Mouse (Mus musculus) heart, embryonic 11.5 days (tissue): Measurements from ENCODE around the gene Ivd. TPM values are rescaled to one million over a fixed set of nuclear protein-coding genes. Genes with fewer than 3 reads are reported as not detected.

Source experiments
- ATAC-seq: fragments of 200-750 bp; cut with Nextera tagmentation; replicated peaks from 2 replicates; pipeline ENCODE4 v1.8.0; 2017; ENCODE audit warnings: moderate library complexity; ENCODE audit not compliant: insufficient number of reproducible peaks, low FRiP score, low TSS enrichment
- H3K27ac ChIP-seq: fragments of 300-500 bp; sonication (generic); 2 replicates; pipeline ENCODE4 v1.5.1; 2014; ENCODE audit warnings: mild to moderate bottlenecking, low read depth, low read length
- H3K27me3 ChIP-seq: fragments of 300-500 bp; sonication (generic); 2 replicates; pipeline ENCODE4 v1.6.1; 2014; ENCODE audit warnings: mild to moderate bottlenecking, low read length, mixed read lengths; ENCODE audit not compliant: control insufficient read depth, insufficient read depth
- H3K36me3 ChIP-seq: fragments of 300-500 bp; sonication (generic); 2 replicates; pipeline ENCODE4 v1.6.1; 2014; ENCODE audit warnings: mild to moderate bottlenecking, low read length, moderate library complexity, mixed read lengths; ENCODE audit not compliant: control insufficient read depth, insufficient read depth
- H3K4me1 ChIP-seq: fragments of 300-500 bp; sonication (generic); 2 replicates; pipeline ENCODE4 v1.6.1; 2014; ENCODE audit warnings: low read length; ENCODE audit not compliant: control insufficient read depth, insufficient read depth
- H3K4me2 ChIP-seq: fragments of 300-500 bp; sonication (generic); 2 replicates; pipeline ENCODE4 v1.6.1; 2014; ENCODE audit warnings: mild to moderate bottlenecking, moderate library complexity
- H3K4me3 ChIP-seq: fragments of 300-500 bp; sonication (generic); 2 replicates; pipeline ENCODE4 v1.5.1; 2014; ENCODE audit warnings: low read depth, low read length
- H3K9ac ChIP-seq: fragments of 300-500 bp; sonication (generic); 2 replicates; pipeline ENCODE4 v1.6.1; 2014; ENCODE audit warnings: mild to moderate bottlenecking, low read depth, low read length, moderate library complexity
- H3K9me3 ChIP-seq: fragments of 300-500 bp; sonication (generic); replicated peaks from 2 replicates; pipeline ENCODE4 v1.6.1; 2016; ENCODE audit warnings: low read length; ENCODE audit not compliant: control insufficient read depth
- WGBS: fragments of 180-500 bp; shearing (Covaris S2); extraction: QIAGEN DNeasy Blood & Tissue Kit; methylation state at CpG from one replicate; pipeline ENCODE4 v1.1.7; 2014; ENCODE audit not compliant: insufficient replicate concordance; 5-methylcytosine and 5-hydroxymethylcytosine counted together
- polyA plus RNA-seq: library from polyadenylated mRNA; unstranded; fragments of >200 nt; fragmentation: Nextera tagmentation; extraction: Ambion mirVana; gene quantifications from 2 replicates; pipeline ENCODE4 v1.2.1, GENCODE M21; 2014

Gene Ivd
- polyA plus RNA-seq, 1 experiment from 2014 or later, result 52.5 TPM

GRCm38 (mm10) chr2:118887845-118888548 lies 26.2 kb downstream of the Ivd start:
- H3K4me3 ChIP-seq, result peak overlapping the region; percentile 25
- peak overlapping the region; percentile 43 for H3K4me2 ChIP-seq
- H3K4me1 ChIP-seq, result peaks cover 10% of the 10 kb centered on the region
- H3K27me3 ChIP-seq, result peaks cover 46% of the 10 kb centered on the region
- peak; percentile 84 for ATAC-seq
- no peaks in the 10 kb centered on the region for H3K9me3 ChIP-seq
- peak overlapping the region; percentile 80 for H3K27ac ChIP-seq
- 15% methylated on average over 14 of the region's 14 CpGs for WGBS
- H3K9ac ChIP-seq, result peak overlapping the region; percentile 43; the same call in 1 of the 2 replicates
- H3K36me3 ChIP-seq, result no peaks in the 10 kb centered on the region

- H3K4me3 ChIP-seq, result no peak overlapping the region
- no peak overlapping the region for H3K4me2 ChIP-seq
- H3K9me3 ChIP-seq, result no peaks in the 10 kb centered on the region
- H3K4me1 ChIP-seq, result peaks cover 10% of the 10 kb centered on the region
- peaks cover 55% of the 10 kb centered on the region for H3K27me3 ChIP-seq
- 82% methylated on average over 4 of the region's 4 CpGs for WGBS
- no peak for ATAC-seq
- no peak overlapping the region for H3K9ac ChIP-seq
- H3K36me3 ChIP-seq, result no peaks in the 10 kb centered on the region
- no peak overlapping the region for H3K27ac ChIP-seq
These were observed 29.4 kb downstream of the Ivd start for GRCm38 (mm10) chr2:118891173-118891572.

GRCm38 (mm10) chr2:118895990-118896913 lies 34.5 kb downstream of the Ivd start:
- Histone ChIP-seq H3K27ac (no peak overlapping the region), H3K36me3 (no peaks in the 10 kb centered on the region), H3K4me3 (peak overlapping the region; percentile 54), H3K4me1 (peaks cover 20% of the 10 kb centered on the region), H3K9ac (peak overlapping the region; percentile 59), H3K27me3 (peaks cover 83% of the 10 kb centered on the region), H3K4me2 (peak overlapping the region; percentile 72), H3K9me3 (no peaks in the 10 kb centered on the region)
- 1% methylated on average over 37 of the region's 38 CpGs for WGBS
- no peak for ATAC-seq

- Histone ChIP-seq H3K4me2 (peak overlapping the region; percentile 72), H3K4me1 (peaks cover 20% of the 10 kb centered on the region), H3K4me3 (peak overlapping the region; percentile 54), H3K9me3 (no peaks in the 10 kb centered on the region), H3K27ac (no peak overlapping the region), H3K36me3 (no peaks in the 10 kb centered on the region), H3K27me3 (peaks cover 82% of the 10 kb centered on the region), H3K9ac (peak overlapping the region; percentile 39)
- no peak for ATAC-seq
- 0% methylated on average over 13 of the region's 13 CpGs for WGBS
These were observed 35.1 kb downstream of the Ivd start for GRCm38 (mm10) chr2:118896914-118897291.

- Histone ChIP-seq H3K4me2 (peak overlapping the region; percentile 72), H3K4me1 (peaks cover 20% of the 10 kb centered on the region), H3K9ac (no peak overlapping the region), H3K9me3 (no peaks in the 10 kb centered on the region), H3K4me3 (peak overlapping the region; percentile 54), H3K36me3 (no peaks in the 10 kb centered on the region), H3K27me3 (peaks cover 78% of the 10 kb centered on the region), H3K27ac (no peak overlapping the region)
- ATAC-seq, result no peak
- 5% methylated on average over 7 of the region's 7 CpGs for WGBS
These were observed 35.6 kb downstream of the Ivd start for GRCm38 (mm10) chr2:118897392-118897791.

GRCm38 (mm10) chr2:118897808-118898207 lies 36.1 kb downstream of the Ivd start:
- Histone ChIP-seq H3K4me1 (peaks cover 22% of the 10 kb centered on the region), H3K27ac (no peak overlapping the region), H3K9me3 (no peaks in the 10 kb centered on the region), H3K9ac (no peak overlapping the region), H3K27me3 (peaks cover 75% of the 10 kb centered on the region), H3K36me3 (no peaks in the 10 kb centered on the region), H3K4me2 (no peak overlapping the region; the same call in 1 of the 2 replicates), H3K4me3 (0 out of 2 replicates have a peak overlapping the region, but pooled peaks have one; percentile 54)
- no peak for ATAC-seq
- 1% methylated on average over 11 of the region's 11 CpGs for WGBS

GRCm38 (mm10) chr2:118898771-118899170 lies 37.0 kb downstream of the Ivd start:
- H3K9me3 ChIP-seq, result no peaks in the 10 kb centered on the region
- H3K4me1 ChIP-seq, result peaks cover 30% of the 10 kb centered on the region
- no peak overlapping the region for H3K27ac ChIP-seq
- H3K4me3 ChIP-seq, result no peak overlapping the region
- 0% methylated on average over 4 of the region's 4 CpGs for WGBS
- no peak for ATAC-seq
- no peak overlapping the region for H3K9ac ChIP-seq
- H3K4me2 ChIP-seq, result no peak overlapping the region
- H3K27me3 ChIP-seq, result peaks cover 67% of the 10 kb centered on the region
- H3K36me3 ChIP-seq, result no peaks in the 10 kb centered on the region

- H3K9ac ChIP-seq, result no peak overlapping the region
- peaks cover 30% of the 10 kb centered on the region for H3K4me1 ChIP-seq
- peaks cover 63% of the 10 kb centered on the region for H3K27me3 ChIP-seq
- no peaks in the 10 kb centered on the region for H3K36me3 ChIP-seq
- H3K27ac ChIP-seq, result no peak overlapping the region
- H3K4me2 ChIP-seq, result no peak overlapping the region
- H3K4me3 ChIP-seq, result no peak overlapping the region
- ATAC-seq, result no peak
- 9% methylated on average over 7 of the region's 7 CpGs for WGBS
- H3K9me3 ChIP-seq, result no peaks in the 10 kb centered on the region
These were observed 37.6 kb downstream of the Ivd start for GRCm38 (mm10) chr2:118899306-118899705.
